Mouse (Mus musculus): ENCODE results near the gene Ctf1. TPM values are rescaled to one million over a fixed set of nuclear protein-coding genes. Genes with fewer than 3 reads are reported as not detected.
A peak's percentile ranks its signal among the peaks of the same experiment; 100 is the strongest.
"Not testable (repeated sequence)": the region's sequence is repeated elsewhere in the genome, so short reads cannot be mapped to it uniquely, and the experiment has no call there.

Gene Ctf1
- total RNA-seq, 2 experiments from 2014 or later, result 2.1 to 2.4 TPM

DNA sequence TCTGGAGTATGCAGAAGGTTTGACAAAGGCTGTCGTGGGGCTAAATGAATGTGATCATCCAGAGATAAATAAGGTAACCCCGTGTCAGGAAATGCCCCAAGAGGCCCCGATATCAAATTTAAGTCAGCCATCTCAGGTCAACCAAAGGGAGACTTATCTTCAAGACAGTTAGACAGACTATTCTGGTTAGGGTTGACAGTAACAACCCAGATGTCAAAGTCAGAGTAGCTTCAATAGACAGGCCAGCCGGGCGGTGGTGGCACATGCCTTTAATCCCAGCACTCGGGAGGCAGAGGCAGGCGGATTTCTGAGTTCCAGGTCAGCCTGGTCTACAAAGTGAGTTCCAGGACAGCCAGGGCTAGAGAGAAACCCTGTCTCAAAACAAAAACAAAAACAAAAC, 18.8 kb upstream of the Ctf1 start:
- DNase-seq, result not testable (repeated sequence)

- DNase-seq, result no peak
These were observed 13.6 kb upstream of the Ctf1 start for GRCm38 (mm10) chr7:127698986-127699385.

DNA sequence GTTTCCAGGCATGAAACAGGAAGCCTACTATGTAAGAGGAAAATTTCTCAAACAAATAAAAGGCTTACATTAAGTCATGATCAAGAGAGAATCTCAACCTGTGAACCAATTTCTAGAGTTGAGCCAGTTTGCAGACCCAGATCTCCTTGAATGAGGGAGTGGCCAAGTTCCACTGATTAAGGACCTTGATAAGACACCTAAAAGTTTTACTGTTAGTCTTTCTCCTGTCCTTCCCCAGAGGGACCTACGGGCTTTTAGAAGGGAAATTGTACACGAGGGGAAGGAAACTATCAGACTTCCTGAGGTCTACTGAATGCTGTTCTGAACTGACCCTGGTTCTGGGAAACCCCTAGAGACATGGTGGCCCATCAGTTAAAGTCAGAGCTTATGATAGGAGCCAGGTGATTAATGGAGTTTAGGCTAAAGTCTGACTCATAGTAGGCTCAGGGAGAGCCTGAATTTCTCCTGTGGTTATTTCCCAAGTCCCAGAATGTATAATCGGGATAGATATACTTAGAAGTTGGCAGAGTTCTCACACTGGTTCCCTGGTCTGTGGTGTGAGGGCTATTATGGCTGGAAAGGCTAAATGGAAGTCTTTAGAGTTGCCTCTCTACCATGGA, 11.7 kb upstream of the Ctf1 start:
- no peak for DNase-seq

DNA sequence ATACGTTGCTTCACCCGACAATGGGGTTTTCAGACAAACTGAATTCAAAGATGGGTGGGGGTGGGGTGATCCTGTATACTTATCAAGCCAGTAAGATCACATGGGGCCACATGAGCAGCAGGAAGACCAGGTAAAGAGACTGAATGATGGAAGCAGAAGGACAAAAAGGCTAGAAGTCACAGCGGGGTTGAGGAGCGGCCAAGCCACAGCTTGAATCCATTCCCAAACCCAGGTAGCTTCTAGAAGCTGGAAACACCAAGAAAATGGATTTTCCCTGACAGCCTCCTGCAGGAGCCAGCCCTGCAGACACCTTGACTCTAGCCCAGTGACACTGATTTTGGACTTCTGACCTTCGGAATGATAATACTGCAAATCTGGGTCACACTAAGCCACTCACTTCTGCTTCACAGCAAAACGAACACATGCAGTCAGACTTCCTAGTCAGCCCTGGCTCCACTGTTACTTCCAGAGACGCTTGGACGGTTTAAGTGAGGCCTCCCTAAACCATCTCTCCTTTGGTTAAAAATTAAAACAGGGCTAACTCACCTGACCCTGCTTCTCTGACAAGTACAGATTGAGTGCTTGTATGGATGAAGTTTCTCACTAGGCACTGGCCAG, 8.9 kb upstream of the Ctf1 start:
- DNase-seq, result no peak

DNA sequence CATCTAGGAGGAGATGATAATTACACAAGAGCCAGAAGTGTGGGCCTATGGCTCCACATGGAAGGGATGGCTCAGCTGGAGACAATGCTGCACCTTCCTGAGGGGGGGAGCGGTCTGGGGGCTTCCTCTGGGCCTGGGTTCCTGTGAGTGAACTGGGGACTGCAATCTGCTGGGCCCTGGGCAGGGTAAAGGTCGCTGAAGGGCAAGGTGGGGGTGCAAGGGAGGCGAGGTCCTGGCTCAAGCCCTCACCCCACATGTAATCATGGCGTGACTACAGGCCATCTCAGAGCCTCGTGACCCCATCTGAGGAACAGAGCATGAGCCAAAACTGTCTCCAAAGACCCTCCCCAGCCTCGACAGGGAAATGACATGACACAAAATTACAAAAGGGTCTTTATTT, 7.9 kb upstream of the Ctf1 start:
- no peak for DNase-seq

DNA sequence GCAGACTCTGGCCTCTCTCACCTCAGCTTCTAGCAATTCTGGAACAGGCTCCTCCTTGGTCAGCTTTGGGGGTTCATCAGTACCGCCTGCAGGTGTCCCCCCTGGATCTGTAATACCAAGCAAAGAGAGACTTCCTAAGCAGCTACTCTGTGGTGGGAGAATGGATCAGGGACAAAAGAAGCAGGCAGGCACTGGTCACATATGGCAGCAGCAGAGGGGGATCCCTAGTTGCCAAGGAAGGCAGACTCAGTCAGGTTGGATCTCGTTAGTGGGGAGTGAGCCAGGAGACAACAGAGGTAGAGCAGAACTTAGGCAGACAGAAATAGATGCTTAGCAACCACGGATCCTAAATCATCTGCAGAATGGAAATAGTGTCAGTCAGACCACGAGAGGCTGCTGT, 6.8 kb upstream of the Ctf1 start:
- no peak for DNase-seq

DNA sequence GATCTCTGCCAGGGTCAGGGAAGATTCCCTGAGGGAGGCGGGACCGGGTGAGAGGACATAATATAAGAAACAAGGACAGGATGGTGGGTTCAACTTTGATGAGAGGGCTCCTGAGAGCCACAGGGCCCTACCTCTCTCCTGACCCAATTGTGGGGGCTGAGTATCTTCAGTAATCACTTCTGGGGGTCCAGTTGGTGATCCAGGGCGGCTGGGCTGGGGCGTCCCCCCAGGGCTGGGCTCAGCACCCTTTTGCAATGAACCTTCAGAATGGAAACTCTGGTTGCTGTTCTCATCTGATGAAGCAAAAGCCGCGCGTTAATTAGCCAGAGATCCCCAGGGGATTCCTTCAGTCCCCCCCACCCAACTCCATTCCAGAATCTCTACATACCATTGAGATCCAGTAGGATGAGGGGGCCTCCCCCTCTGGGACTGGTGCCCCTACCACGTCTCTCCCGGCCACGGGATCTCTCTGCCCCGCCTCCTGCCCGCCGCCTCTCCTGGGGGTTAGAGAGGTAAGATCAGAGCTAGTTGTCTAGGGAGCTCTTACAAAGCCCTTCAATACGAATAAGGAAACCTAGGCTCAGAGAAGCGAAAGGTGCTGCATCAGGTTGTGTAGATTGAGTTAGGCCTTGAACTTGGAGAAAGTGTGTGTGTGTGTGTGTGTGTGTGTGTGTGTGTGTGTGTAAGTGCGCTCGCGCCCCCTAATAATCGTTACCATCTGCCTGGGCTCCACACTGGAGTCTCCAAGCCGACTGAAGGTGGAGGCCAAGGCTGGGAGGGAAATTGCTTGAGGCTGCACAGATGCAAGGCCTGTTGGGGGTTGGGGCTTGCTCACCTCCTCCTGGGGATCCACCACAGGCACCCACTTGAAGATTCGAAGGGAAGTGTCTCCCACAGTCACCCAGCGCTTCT, 5.2 kb upstream of the Ctf1 start:
- no peak for DNase-seq

DNA sequence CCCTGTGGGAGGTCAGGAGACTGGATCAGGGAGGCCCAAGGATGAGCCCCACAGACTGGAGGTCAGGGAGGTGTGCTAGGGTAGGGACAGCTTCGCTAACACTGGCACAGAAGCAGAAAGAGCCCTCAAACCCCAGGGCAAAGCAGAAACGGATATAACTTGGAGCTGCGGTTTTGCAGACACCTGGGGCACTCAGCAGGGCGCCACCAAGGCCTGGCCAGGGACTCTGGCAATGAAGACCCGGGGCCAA, 4.7 kb upstream of the Ctf1 start:
- DNase-seq, result no peak

GRCm38 (mm10) chr7:127708207-127709078, 4.1 kb upstream of the Ctf1 start, which contains the start of gene Bcl7c:
TSS of gene Bcl7c (minus strand) at chr7:127708933.
- peak; percentile 80 to 84 for DNase-seq

DNA sequence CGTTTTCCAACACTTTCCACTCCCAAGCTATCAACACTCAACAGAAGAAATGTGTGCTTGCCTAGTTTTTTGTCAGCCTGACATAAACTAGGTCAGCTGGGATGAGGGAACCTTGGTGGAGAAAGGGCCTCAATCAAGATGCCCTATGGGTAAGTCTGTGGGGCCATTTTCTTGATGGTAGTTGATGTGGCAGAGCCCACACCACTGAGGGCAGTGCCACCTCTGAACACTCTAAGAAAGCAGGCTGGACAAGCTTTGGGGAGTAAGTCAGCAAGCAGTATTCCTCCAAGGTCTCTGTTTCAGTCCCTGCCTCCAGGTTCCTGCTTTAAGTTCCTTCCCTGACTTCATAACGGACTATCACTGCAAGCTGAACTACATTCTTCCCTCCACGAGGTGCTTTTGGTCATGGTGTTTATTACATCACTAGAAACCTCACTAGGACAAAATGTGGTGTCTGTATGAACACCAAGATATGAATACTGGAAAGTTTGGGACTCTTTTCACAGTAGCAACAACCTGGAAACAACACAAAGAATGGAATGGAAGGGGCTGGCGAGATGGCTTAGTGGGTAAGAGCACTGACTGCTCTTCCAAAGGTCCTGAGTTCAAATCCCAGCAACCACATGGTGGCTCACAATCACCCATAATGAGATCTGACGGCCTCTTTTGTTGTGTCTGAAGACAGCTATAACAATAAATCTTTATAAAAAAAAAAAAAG, 3.1 kb upstream of the Ctf1 start:
- no peak for DNase-seq

DNA sequence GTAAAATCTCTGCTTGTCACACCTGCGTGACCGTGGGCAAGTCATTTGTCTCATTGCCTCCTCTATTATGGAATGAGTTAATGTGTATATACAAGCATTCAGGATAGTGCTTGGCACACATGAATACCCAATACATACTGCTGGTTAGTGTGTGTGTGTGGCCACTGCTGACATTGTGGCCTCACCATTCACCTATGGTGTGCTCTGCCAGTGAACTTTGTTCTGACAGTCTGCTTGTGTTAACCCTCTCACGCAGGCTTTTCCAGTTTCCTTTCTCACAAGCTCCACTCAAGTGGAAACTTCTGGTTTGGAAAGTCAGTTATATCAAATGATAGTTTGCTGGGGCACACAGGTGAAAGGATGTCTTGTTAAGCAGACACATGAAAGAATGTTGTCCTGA, 1.5 kb upstream of the Ctf1 start:
- DNase-seq, result no peak

- DNase-seq, result no peak
These were observed 1.1 kb upstream of the Ctf1 start for GRCm38 (mm10) chr7:127711456-127711855.

- DNase-seq, result no peak
These were observed 2.3 kb downstream of the Ctf1 start for GRCm38 (mm10) chr7:127714816-127715215.

- DNase-seq, result peak; percentile 52 to 57
These were observed 4.5 kb downstream of the Ctf1 start for GRCm38 (mm10) chr7:127716992-127717391.

DNA sequence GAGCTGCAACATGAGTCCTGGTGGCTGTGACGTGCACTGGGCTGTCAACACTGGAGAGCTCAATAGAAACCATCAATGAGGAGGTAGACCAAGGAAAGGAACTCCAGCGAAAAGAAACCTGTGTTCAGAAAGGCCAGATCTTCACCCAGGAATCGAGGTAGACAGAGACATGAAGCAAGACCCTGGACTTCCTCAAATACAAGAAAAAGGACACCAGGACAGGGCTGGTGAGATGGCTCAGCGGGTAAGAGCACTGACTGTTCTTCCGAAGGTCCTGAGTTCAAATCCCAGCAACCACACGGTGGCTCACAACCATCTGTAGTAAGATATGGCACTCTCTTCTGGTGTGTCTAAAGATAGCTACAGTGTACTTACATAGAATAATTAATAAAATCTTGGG, 5.8 kb downstream of the Ctf1 start:
- no peak for DNase-seq

- DNase-seq, result no peak
These were observed 6.7 kb downstream of the Ctf1 start for GRCm38 (mm10) chr7:127719258-127719657.

DNA sequence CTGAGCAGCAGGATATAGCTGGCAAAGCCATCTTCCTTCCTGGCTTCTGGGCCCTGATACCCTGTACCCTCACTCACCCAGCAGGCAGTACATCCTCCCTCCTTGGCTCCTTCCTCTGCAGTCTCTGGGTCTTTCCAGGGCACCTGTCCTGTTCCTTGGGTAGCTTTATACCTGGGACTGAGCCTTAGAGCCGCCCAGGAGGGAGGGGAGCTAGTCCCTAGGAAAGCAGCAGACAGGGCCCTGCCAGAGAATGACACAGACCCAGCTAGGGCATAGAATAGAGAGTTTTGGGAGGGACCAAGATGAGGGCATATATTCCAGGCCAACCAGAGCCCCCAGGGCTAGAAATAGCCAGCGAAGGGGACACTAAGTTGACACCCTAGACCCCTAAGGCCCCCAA, 13.0 kb downstream of the Ctf1 start:
- DNase-seq, result no peak

GRCm38 (mm10) chr7:127725924-127726323, 13.4 kb downstream of the Ctf1 start:
- no peak for DNase-seq

DNA sequence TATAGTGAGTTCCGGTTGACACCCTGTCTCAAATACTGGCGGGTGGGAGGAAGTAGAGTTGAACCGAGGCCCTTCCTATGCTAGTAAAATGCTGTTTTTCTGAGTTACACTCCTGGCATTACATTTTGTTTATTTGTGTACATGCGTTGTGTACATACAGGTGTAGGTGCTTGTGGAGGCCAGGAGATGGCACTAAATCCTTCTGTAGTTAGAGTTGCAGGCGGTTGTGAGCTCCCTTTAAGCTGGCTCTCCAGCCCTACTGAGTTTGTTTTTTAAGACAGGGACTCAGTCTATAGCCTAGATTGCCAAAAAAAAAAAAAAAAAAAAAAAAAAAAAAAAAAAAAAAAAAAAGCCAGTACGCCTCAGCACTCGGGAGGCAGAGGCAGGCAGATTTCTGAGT, 15.4 kb downstream of the Ctf1 start:
- no peak for DNase-seq

- no peak for DNase-seq
These were observed 17.6 kb downstream of the Ctf1 start for GRCm38 (mm10) chr7:127730170-127730569.

- not testable (repeated sequence) for DNase-seq
These were observed 19.5 kb downstream of the Ctf1 start, which contains the start of gene Ctf2 for GRCm38 (mm10) chr7:127732066-127732465. TSS of gene Ctf2 (minus strand) at chr7:127732166.

All from layer of hippocampus, postnatal 36 days (tissue).